In genomic region chr2:91467613-91468012, GRCm38 (mm10) we compare ENCODE assay signal across 12 mouse cellular contexts. TPM values are rescaled to one million over a fixed set of nuclear protein-coding genes. Genes with fewer than 3 reads are reported as not detected.
A peak's percentile ranks its signal among the peaks of the same experiment; 100 is the strongest.
DNase-seq lines count a peak whose midpoint lies in the region; ATAC-seq and TF ChIP-seq lines count a peak whose summit lies in the region.
"Had no signal": no experiment of that assay in that cellular context is flagged by ENCODE, and none has a peak within 500 bp of the region (broad histone marks: within the 10 kb centered on the region; RNA-seq: fewer than 3 reads in every experiment).

No protein-coding gene starts in this region.

- no peak overlapping the region for H3K4me2 ChIP-seq in hindbrain, embryonic 11.5 days (replicated peaks; ENCODE audit: low read depth, low read length)
- H3K4me2 ChIP-seq in forebrain, embryonic 13.5 days: peak overlapping the region; percentile 12; the same call in 1 of the 2 replicates
- no peak overlapping the region for H3K4me2 ChIP-seq in limb, embryonic 12.5 days
- H3K4me2 ChIP-seq: liver, embryonic 13.5 days had no signal

- no peak for TF ChIP-seq CTCF in layer of hippocampus, adult 2 months (conservative IDR thresholded peaks at IDR 0.05)

- no peaks in the 10 kb centered on the region for H3K27me3 ChIP-seq in hindbrain, embryonic 10.5 days (ENCODE audit: insufficient read depth, poor library complexity, severe bottlenecking)
- H3K27me3 ChIP-seq in hindbrain, embryonic 11.5 days (ENCODE audit: control insufficient read depth, insufficient read depth, low read length): no peaks in the 10 kb centered on the region
- H3K27me3 ChIP-seq in forebrain, embryonic 13.5 days: 0 out of 2 replicates have a peak, but pooled peaks cover 2% of the 10 kb centered on the region
- H3K27me3 ChIP-seq in limb, embryonic 12.5 days: no peaks in the 10 kb centered on the region

- H3K36me3 ChIP-seq in hindbrain, embryonic 10.5 days: peaks cover 28% of the 10 kb centered on the region
- H3K36me3 ChIP-seq in hindbrain, embryonic 11.5 days (ENCODE audit: control insufficient read depth, insufficient read depth, low read length): no peaks in the 10 kb centered on the region
- H3K36me3 ChIP-seq in forebrain, embryonic 13.5 days (ENCODE audit: poor library complexity, severe bottlenecking): peaks cover 16% of the 10 kb centered on the region
- peaks cover 9% of the 10 kb centered on the region for H3K36me3 ChIP-seq in limb, embryonic 12.5 days
- H3K36me3 ChIP-seq: liver, embryonic 13.5 days had no signal

- H3K4me3 ChIP-seq in hindbrain, embryonic 10.5 days: no peak overlapping the region
- H3K4me3 ChIP-seq in hindbrain, embryonic 11.5 days (ENCODE audit: low read depth, low read length): no peak overlapping the region
- no peak overlapping the region for H3K4me3 ChIP-seq in forebrain, embryonic 13.5 days
- H3K4me3 ChIP-seq in limb, embryonic 12.5 days (replicated peaks): no peak overlapping the region
- no peak overlapping the region for H3K4me3 ChIP-seq in layer of hippocampus, adult 2 months
- H3K4me3 ChIP-seq: liver, embryonic 13.5 days had no signal

- H3K4me1 ChIP-seq in hindbrain, embryonic 10.5 days (replicated peaks): peaks cover 44% of the 10 kb centered on the region
- peaks cover 14% of the 10 kb centered on the region for H3K4me1 ChIP-seq in hindbrain, embryonic 11.5 days (replicated peaks; ENCODE audit: control insufficient read depth, insufficient read depth, low read length)
- H3K4me1 ChIP-seq in forebrain, embryonic 13.5 days: peaks cover 48% of the 10 kb centered on the region
- H3K4me1 ChIP-seq in limb, embryonic 12.5 days (replicated peaks): peaks cover 34% of the 10 kb centered on the region

- ATAC-seq in hindbrain, embryonic 11.5 days (ENCODE audit: low FRiP score): no peak
- ATAC-seq in forebrain, embryonic 13.5 days: no peak
- ATAC-seq in limb, embryonic 12.5 days (ENCODE audit: insufficient number of reproducible peaks, insufficient read depth, low FRiP score, low TSS enrichment, low read depth): no peak

- H3K27ac ChIP-seq in hindbrain, embryonic 10.5 days: peak overlapping the region; percentile 36; the same call in 1 of the 2 replicates
- no peak overlapping the region for H3K27ac ChIP-seq in hindbrain, embryonic 11.5 days (ENCODE audit: low read depth, low read length)
- H3K27ac ChIP-seq in forebrain, embryonic 13.5 days: peak overlapping the region; percentile 52; the same call in 1 of the 2 replicates
- H3K27ac ChIP-seq in limb, embryonic 12.5 days: peak overlapping the region; percentile 32
- no peak overlapping the region for H3K27ac ChIP-seq in layer of hippocampus, adult 2 months
- H3K27ac ChIP-seq: liver, embryonic 13.5 days had no signal

- 74% methylated on average over 8 of the region's 8 CpGs for WGBS in hindbrain, embryonic 10.5 days
- WGBS in hindbrain, embryonic 11.5 days: 65% methylated on average over 8 of the region's 8 CpGs
- WGBS in forebrain, embryonic 13.5 days: 34% methylated on average over 8 of the region's 8 CpGs
- 66% methylated on average over 8 of the region's 8 CpGs for WGBS in limb, embryonic 12.5 days

- DNase-seq in hindbrain, embryonic 10.5 days (ENCODE audit: low spot score): no peak
- no peak for DNase-seq in hindbrain, embryonic 11.5 days (ENCODE audit: low spot score)
- peak; percentile 26 for DNase-seq in lung, postnatal 10 days
- no peak for DNase-seq in lung, postnatal 4 days
- no peak for DNase-seq in layer of hippocampus, adult 2 months (ENCODE audit: low spot score in 2 of 2)
- DNase-seq in adrenal gland, postnatal 36 days: no peak
- DNase-seq: heart, adult 18-20 months; liver, embryonic 13.5 days; spleen, adult 18-20 months; thymus, adult 2 months had no signal

- no peak overlapping the region for H3K9ac ChIP-seq in hindbrain, embryonic 11.5 days (ENCODE audit: low read depth, low read length)
- H3K9ac ChIP-seq in forebrain, embryonic 13.5 days: no peak overlapping the region
- H3K9ac ChIP-seq in limb, embryonic 12.5 days (replicated peaks): no peak overlapping the region
- H3K9ac ChIP-seq: liver, embryonic 13.5 days had no signal

- no peaks in the 10 kb centered on the region for H3K9me3 ChIP-seq in hindbrain, embryonic 10.5 days
- no peaks in the 10 kb centered on the region for H3K9me3 ChIP-seq in hindbrain, embryonic 11.5 days (ENCODE audit: control insufficient read depth, low read length)
- no peaks in the 10 kb centered on the region for H3K9me3 ChIP-seq in forebrain, embryonic 13.5 days (replicated peaks)
- H3K9me3 ChIP-seq in limb, embryonic 12.5 days: no peaks in the 10 kb centered on the region
- H3K9me3 ChIP-seq: liver, embryonic 13.5 days had no signal

RNA-seq across cellular contexts. Expression of gene Lrp4, which starts 10.3 kb away (rescaled TPM):
- 6.4 and 7.6 TPM in 2 replicates for polyA plus RNA-seq in hindbrain, embryonic 10.5 days (2016; fragmentation: Nextera tagmentation; extraction: Ambion mirVana)
- 5.9 TPM in 2 replicates for polyA plus RNA-seq in hindbrain, embryonic 11.5 days (2014; fragmentation: Nextera tagmentation; extraction: Ambion mirVana)
- polyA plus RNA-seq in forebrain, embryonic 13.5 days (2015; fragmentation: Nextera tagmentation; extraction: Ambion mirVana): 10.3 and 11.3 TPM in 2 replicates
- polyA plus RNA-seq in limb, embryonic 12.5 days (2016; fragmentation: Nextera tagmentation; extraction: Ambion mirVana): 6.2 and 7.2 TPM in 2 replicates
- total RNA-seq in layer of hippocampus, adult 2 months (2021): 10 to 100 TPM; 30.1 to 30.6 TPM
- total RNA-seq in adrenal gland, postnatal 36 days (2021): 1 to 10 TPM; 4.3 to 4.8 TPM

RNA-seq across cellular contexts. Expression of gene 1110051M20Rik, which starts 23.1 kb away (rescaled TPM):
- 86.4 and 96.7 TPM in 2 replicates for polyA plus RNA-seq in hindbrain, embryonic 10.5 days (2016; fragmentation: Nextera tagmentation; extraction: Ambion mirVana)
- 102 and 104 TPM in 2 replicates for polyA plus RNA-seq in hindbrain, embryonic 11.5 days (2014; fragmentation: Nextera tagmentation; extraction: Ambion mirVana)
- polyA plus RNA-seq in forebrain, embryonic 13.5 days (2015; fragmentation: Nextera tagmentation; extraction: Ambion mirVana): 137 and 149 TPM in 2 replicates
- polyA plus RNA-seq in limb, embryonic 12.5 days (2016; fragmentation: Nextera tagmentation; extraction: Ambion mirVana): 70.2 and 81.5 TPM in 2 replicates
- total RNA-seq in layer of hippocampus, adult 2 months (2021): 100 to 1,000 TPM; 110 to 122 TPM
- 10 to 100 TPM; 19.3 TPM for total RNA-seq in adrenal gland, postnatal 36 days (2021)

RNA-seq across cellular contexts. Expression of gene Ckap5, which starts 58.9 kb away (rescaled TPM):
- 125 and 144 TPM in 2 replicates for polyA plus RNA-seq in hindbrain, embryonic 10.5 days (2016; fragmentation: Nextera tagmentation; extraction: Ambion mirVana)
- 132 and 171 TPM in 2 replicates for polyA plus RNA-seq in hindbrain, embryonic 11.5 days (2014; fragmentation: Nextera tagmentation; extraction: Ambion mirVana)
- polyA plus RNA-seq in forebrain, embryonic 13.5 days (2015; fragmentation: Nextera tagmentation; extraction: Ambion mirVana): 185 and 187 TPM in 2 replicates
- 124 and 131 TPM in 2 replicates for polyA plus RNA-seq in limb, embryonic 12.5 days (2016; fragmentation: Nextera tagmentation; extraction: Ambion mirVana)
- total RNA-seq in layer of hippocampus, adult 2 months (2021): 100 to 1,000 TPM; 111 to 115 TPM
- total RNA-seq in adrenal gland, postnatal 36 days (2021): 10 to 100 TPM; 46.8 to 47.7 TPM

Comparison
In these comparisons a context has a peak if more than half of its experiments do, and no peak if none do; other contexts are left out.
1. H3K27ac ChIP-seq: peak in hindbrain, embryonic 10.5 days (single experiment), forebrain, embryonic 13.5 days (single experiment) and limb, embryonic 12.5 days (single experiment); none in hindbrain, embryonic 11.5 days (single experiment) and layer of hippocampus, adult 2 months (single experiment).